Mouse (Mus musculus) limb, embryonic 12.5 days (tissue): Measurements from ENCODE around the gene Slc31a1. TPM values are rescaled to one million over a fixed set of nuclear protein-coding genes. Genes with fewer than 3 reads are reported as not detected.

Experiments used
- ATAC-seq: fragments of 200-750 bp; cut with Nextera tagmentation; 2 replicates; pipeline ENCODE4 v1.8.0; 2017; ENCODE audit warnings: low read depth, moderate TSS enrichment; ENCODE audit not compliant: insufficient number of reproducible peaks, insufficient read depth, low FRiP score, low TSS enrichment
- H3K27ac ChIP-seq: fragments of 300-500 bp; sonication (generic); 2 replicates; pipeline ENCODE4 v1.5.1; 2016; ENCODE audit warnings: mild to moderate bottlenecking, moderate library complexity
- H3K27me3 ChIP-seq: fragments of 300-500 bp; sonication (generic); 2 replicates; pipeline ENCODE4 v1.6.1; 2016; ENCODE audit warnings: mild to moderate bottlenecking, moderate library complexity
- H3K36me3 ChIP-seq: fragments of 300-500 bp; sonication (generic); 2 replicates; pipeline ENCODE4 v1.6.1; 2016; ENCODE audit warnings: mild to moderate bottlenecking, moderate library complexity
- H3K4me1 ChIP-seq: fragments of 300-500 bp; sonication (generic); replicated peaks from 2 replicates; pipeline ENCODE4 v1.6.1; 2016
- H3K4me2 ChIP-seq: fragments of 300-500 bp; sonication (generic); 2 replicates; pipeline ENCODE4 v1.6.1; 2016; ENCODE audit warnings: mild to moderate bottlenecking, moderate library complexity
- H3K4me3 ChIP-seq: fragments of 300-500 bp; sonication (generic); replicated peaks from 2 replicates; pipeline ENCODE4 v1.5.1; 2016; ENCODE audit warnings: mild to moderate bottlenecking
- H3K9ac ChIP-seq: fragments of 300-500 bp; sonication (generic); replicated peaks from 2 replicates; pipeline ENCODE4 v1.6.1; 2016; ENCODE audit warnings: mild to moderate bottlenecking, moderate library complexity
- H3K9me3 ChIP-seq: fragments of 300-500 bp; sonication (generic); 2 replicates; pipeline ENCODE4 v1.6.1; 2016; ENCODE audit warnings: mild to moderate bottlenecking, moderate library complexity
- WGBS: fragments of 180-500 bp; shearing (Covaris S2); methylation state at CpG from one replicate; pipeline ENCODE4 v1.1.7; 2016; 5-methylcytosine and 5-hydroxymethylcytosine counted together
- polyA plus RNA-seq: library from polyadenylated mRNA; unstranded; fragments of >200 nt; fragmentation: Nextera tagmentation; extraction: Ambion mirVana; gene quantifications from 2 replicates; pipeline ENCODE4 v1.2.1, GENCODE M21; 2016

The Slc31a1 gene
- polyA plus RNA-seq, 1 experiment from 2014 or later: 42.8 TPM

GRCm38 (mm10) chr4:62433939-62434870, 73.7 kb downstream of the Slc31a1 start:
- WGBS: 77% methylated on average over 7 of the region's 7 CpGs
- Histone ChIP-seq H3K27ac (no peak overlapping the region), H3K4me1 (no peaks in the 10 kb centered on the region), H3K36me3 (no peaks in the 10 kb centered on the region), H3K4me3 (no peak overlapping the region), H3K9ac (no peak overlapping the region), H3K27me3 (no peaks in the 10 kb centered on the region), H3K9me3 (no peaks in the 10 kb centered on the region), H3K4me2 (no peak overlapping the region)
- no peak for ATAC-seq

DNA sequence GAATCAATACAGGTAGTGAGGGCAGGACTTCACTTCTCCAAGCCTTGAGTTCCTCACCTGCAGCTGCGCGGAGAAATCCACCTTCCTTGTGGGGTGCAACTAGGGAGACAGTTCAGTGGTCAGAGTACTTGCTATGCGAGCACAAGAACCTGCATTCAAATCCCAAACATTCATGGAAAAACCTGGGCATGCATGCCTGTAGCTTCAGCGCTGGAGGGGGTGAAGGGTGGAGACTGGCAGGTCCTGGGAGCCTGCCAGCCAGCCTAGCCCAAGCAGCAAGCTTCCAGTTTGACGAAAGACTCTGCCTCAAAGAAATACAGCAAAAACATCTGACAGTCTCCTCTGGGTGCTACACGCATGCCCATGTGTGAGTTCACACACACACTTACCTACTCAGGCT, 74.6 kb downstream of the Slc31a1 start, which contains the start of gene Rnf183:
Rnf183 (minus strand) TSS at position 172 of the 400 bp plus-strand sequence.
- WGBS: 82% methylated on average over 6 of the region's 6 CpGs

DNA sequence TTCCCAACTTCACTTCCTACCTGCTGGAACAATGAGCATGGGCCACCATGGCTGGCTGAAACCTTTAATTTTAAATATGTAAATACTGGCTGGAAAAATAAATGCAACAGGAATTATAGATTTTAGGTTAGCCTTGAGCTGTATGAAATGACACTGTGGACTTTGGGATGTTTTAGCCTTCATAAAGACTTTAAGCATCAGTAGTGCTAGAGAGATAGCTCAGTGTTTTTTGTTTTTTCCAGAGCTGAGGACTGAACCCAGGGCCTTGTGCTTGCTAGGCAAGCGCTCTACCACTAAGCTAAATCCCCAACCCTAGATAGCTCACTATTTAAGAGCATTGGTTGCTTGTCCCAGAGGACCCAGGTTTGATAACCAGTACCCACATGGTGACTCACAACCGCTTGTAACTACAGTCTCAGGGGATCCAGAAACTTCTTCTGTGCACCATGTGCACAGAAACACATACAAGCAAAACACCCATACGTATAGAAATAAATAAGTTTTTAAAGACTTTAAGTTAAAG, 76.8 kb downstream of the Slc31a1 start:
- Histone ChIP-seq H3K4me3 (no peak overlapping the region), H3K4me1 (no peaks in the 10 kb centered on the region), H3K27ac (no peak overlapping the region), H3K27me3 (no peaks in the 10 kb centered on the region), H3K4me2 (no peak overlapping the region), H3K9me3 (no peaks in the 10 kb centered on the region), H3K9ac (no peak overlapping the region), H3K36me3 (no peaks in the 10 kb centered on the region)
- ATAC-seq: no peak
- 87% methylated on average over 3 of the region's 3 CpGs for WGBS

More for the DNA sequence above, 74.6 kb downstream of the Slc31a1 start, which contains the start of gene Rnf183:
- no peak within 1 kb of the TSS for H3K4me3 ChIP-seq
- H3K27me3 ChIP-seq: no peaks in the 10 kb centered on the region
- no peak within 1 kb of the TSS for H3K4me2 ChIP-seq
- H3K27ac ChIP-seq: no peak within 1 kb of the TSS
- ATAC-seq: no peak
- no peaks in the 10 kb centered on the region for H3K4me1 ChIP-seq
- no peaks in the 10 kb centered on the region for H3K36me3 ChIP-seq
- H3K9ac ChIP-seq: no peak within 1 kb of the TSS
- no peaks in the 10 kb centered on the region for H3K9me3 ChIP-seq

- H3K27me3 ChIP-seq: no peaks in the 10 kb centered on the region
- H3K36me3 ChIP-seq: no peaks in the 10 kb centered on the region
- H3K9me3 ChIP-seq: no peaks in the 10 kb centered on the region
- 88% methylated on average over 7 of the region's 7 CpGs for WGBS
- no peak overlapping the region for H3K9ac ChIP-seq
- no peak overlapping the region for H3K27ac ChIP-seq
- no peak overlapping the region for H3K4me3 ChIP-seq
- no peak for ATAC-seq
- H3K4me1 ChIP-seq: no peaks in the 10 kb centered on the region
- no peak overlapping the region for H3K4me2 ChIP-seq
These were observed 77.3 kb downstream of the Slc31a1 start for GRCm38 (mm10) chr4:62437871-62438270.

DNA sequence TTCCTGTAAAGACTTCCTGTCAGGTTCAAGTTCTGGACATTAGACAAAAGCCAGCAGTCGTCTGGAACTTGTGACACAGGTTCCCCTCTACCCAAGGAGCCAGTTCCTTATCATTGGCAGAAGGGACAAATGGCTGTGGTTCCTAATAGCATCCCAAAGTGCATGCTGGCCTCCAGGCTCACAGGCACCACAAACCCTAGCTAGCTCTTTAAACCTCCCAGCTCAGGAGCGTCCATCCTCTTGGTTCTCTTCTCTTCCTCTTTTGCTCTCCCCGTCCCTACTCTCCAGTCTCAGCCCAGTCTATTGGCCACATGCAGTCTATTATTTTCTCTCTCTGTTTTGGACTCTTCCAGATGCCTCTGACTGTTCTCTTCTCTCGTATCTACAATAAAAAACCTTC, 79.3 kb downstream of the Slc31a1 start:
- Histone ChIP-seq H3K27ac (no peak overlapping the region), H3K4me3 (no peak overlapping the region), H3K9ac (no peak overlapping the region), H3K36me3 (no peaks in the 10 kb centered on the region), H3K27me3 (no peaks in the 10 kb centered on the region), H3K9me3 (no peaks in the 10 kb centered on the region), H3K4me2 (no peak overlapping the region), H3K4me1 (no peaks in the 10 kb centered on the region)
- WGBS: 64% methylated on average over 4 of the region's 4 CpGs
- no peak for ATAC-seq

GRCm38 (mm10) chr4:62440544-62440943, 80.0 kb downstream of the Slc31a1 start:
- Histone ChIP-seq H3K4me3 (no peak overlapping the region), H3K9me3 (no peaks in the 10 kb centered on the region), H3K4me1 (no peaks in the 10 kb centered on the region), H3K9ac (no peak overlapping the region), H3K27ac (no peak overlapping the region), H3K4me2 (no peak overlapping the region), H3K36me3 (no peaks in the 10 kb centered on the region), H3K27me3 (no peaks in the 10 kb centered on the region)
- WGBS: 71% methylated on average over 4 of the region's 4 CpGs
- no peak for ATAC-seq

DNA sequence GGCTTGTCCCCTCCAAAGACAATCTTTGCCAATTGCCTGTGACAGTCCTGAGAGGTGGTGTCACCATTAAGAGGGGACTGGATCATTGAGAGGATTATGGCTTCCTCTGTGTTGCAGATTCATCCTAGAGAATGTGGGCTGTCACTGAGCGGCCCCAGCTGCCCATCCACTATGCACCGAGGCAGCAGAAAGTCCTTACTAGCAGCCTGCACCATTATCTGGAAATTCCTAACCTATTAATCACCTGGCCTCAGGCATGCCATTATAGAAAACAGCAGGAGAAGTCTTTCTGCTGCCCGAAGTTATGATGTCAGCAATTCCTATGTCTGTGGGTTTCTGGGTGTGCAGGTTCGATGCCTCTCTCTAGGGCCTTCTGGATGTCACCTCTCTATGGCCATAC, 80.5 kb downstream of the Slc31a1 start:
- Histone ChIP-seq H3K27ac (no peak overlapping the region), H3K36me3 (no peaks in the 10 kb centered on the region), H3K27me3 (no peaks in the 10 kb centered on the region), H3K4me2 (no peak overlapping the region), H3K9ac (no peak overlapping the region), H3K4me3 (no peak overlapping the region), H3K9me3 (no peaks in the 10 kb centered on the region), H3K4me1 (no peaks in the 10 kb centered on the region)
- no peak for ATAC-seq
- 68% methylated on average over 4 of the region's 4 CpGs for WGBS

Other genes with a start within 250 kb of the Slc31a1 start
- gene Mup21, start 209.9 kb upstream of the Slc31a1 start, polyA plus RNA-seq: not detected in 2 replicates
- gene Zfp37, start 129.7 kb upstream of the Slc31a1 start, polyA plus RNA-seq: 15.5 and 21.8 TPM in 2 replicates
- gene Slc31a2, start 98.2 kb upstream of the Slc31a1 start, polyA plus RNA-seq: 11.7 and 14.0 TPM in 2 replicates
- gene Fkbp15, start 179 bp upstream of the Slc31a1 start, polyA plus RNA-seq: 23.2 and 24.6 TPM in 2 replicates
- 208 and 226 TPM in 2 replicates for gene Cdc26, start 47.9 kb downstream of the Slc31a1 start, polyA plus RNA-seq
- 31.8 and 33.3 TPM in 2 replicates for gene Prpf4, start 48.1 kb downstream of the Slc31a1 start, polyA plus RNA-seq
- gene Rnf183, start 74.5 kb downstream of the Slc31a1 start, polyA plus RNA-seq: not detected in 2 replicates
- gene Wdr31, start 110.2 kb downstream of the Slc31a1 start, polyA plus RNA-seq: 9.6 and 11.1 TPM in 2 replicates
- gene Bspry, start 119.3 kb downstream of the Slc31a1 start, polyA plus RNA-seq: 1.1 and 1.5 TPM in 2 replicates
- 13.2 and 13.4 TPM in 2 replicates for gene Hdhd3, start 142.7 kb downstream of the Slc31a1 start, polyA plus RNA-seq
- gene Alad, start 159.2 kb downstream of the Slc31a1 start, polyA plus RNA-seq: 75.9 and 80.4 TPM in 2 replicates
- gene Pole3, start 164.3 kb downstream of the Slc31a1 start, polyA plus RNA-seq: 95.3 and 96.9 TPM in 2 replicates
- 0.73 and 0.93 TPM in 2 replicates for gene 4933430I17Rik, start 164.6 kb downstream of the Slc31a1 start, polyA plus RNA-seq
- gene Rgs3, start 199.1 kb downstream of the Slc31a1 start, polyA plus RNA-seq: 38.7 and 43.3 TPM in 2 replicates